Mouse (Mus musculus) liver, adult 2 months (tissue): ENCODE measurements around the gene Syngr3. TPM values are rescaled to one million over a fixed set of nuclear protein-coding genes. Genes with fewer than 3 reads are reported as not detected.
A peak's percentile ranks its signal among the peaks of the same experiment; 100 is the strongest.

Experiments
- DNase-seq: peaks from one replicate; pipeline ENCODE4 v3.0.0-alpha.2; 2011; ENCODE audit warnings: low read depth, low spot score; ENCODE audit errors: extremely low read depth
- H3K27ac ChIP-seq: fragments of 200-500 bp; replicated peaks from 2 replicates; pipeline ENCODE4 v1.5.1; 2012; ENCODE audit warnings: low read depth, mild to moderate bottlenecking, control low read depth, inconsistent platforms, low read length; ENCODE audit not compliant: insufficient read depth
- H3K27me3 ChIP-seq: fragments of 200-500 bp; 2 replicates; pipeline ENCODE4 v1.6.1; 2012; ENCODE audit warnings: mild to moderate bottlenecking, moderate library complexity, low read length, inconsistent platforms; ENCODE audit not compliant: control insufficient read depth, insufficient read depth
- H3K36me3 ChIP-seq: fragments of 200-500 bp; 2 replicates; pipeline ENCODE4 v1.6.1; 2012; ENCODE audit warnings: low read length, inconsistent platforms; ENCODE audit not compliant: control insufficient read depth, insufficient read depth
- H3K4me1 ChIP-seq: fragments of 200-500 bp; 2 replicates; pipeline ENCODE4 v1.6.1; 2011; ENCODE audit warnings: low read length; ENCODE audit not compliant: control insufficient read depth, insufficient read depth
- H3K4me3 ChIP-seq: fragments of 200-500 bp; 2 replicates; pipeline ENCODE4 v1.5.1; 2011; ENCODE audit warnings: low read depth, mild to moderate bottlenecking, control low read depth, low read length, moderate library complexity; ENCODE audit not compliant: insufficient read depth
- H3K79me2 ChIP-seq: fragments of 200-500 bp; 2 replicates; pipeline ENCODE4 v1.6.1; 2012; ENCODE audit warnings: inconsistent platforms, mild to moderate bottlenecking, low read length, moderate library complexity; ENCODE audit not compliant: control insufficient read depth, insufficient read depth
- H3K9ac ChIP-seq: fragments of 200-500 bp; 2 replicates; pipeline ENCODE4 v1.6.1; 2012; ENCODE audit warnings: low read depth, mild to moderate bottlenecking, control low read depth, inconsistent platforms, low read length
- CTCF ChIP-seq: fragments of 200-500 bp; IDR thresholded peaks from 2 replicates; pipeline ENCODE4 v1.5.1; 2011; ENCODE audit warnings: low read depth, low read length, control low read depth
- POLR2A ChIP-seq: fragments of 200-500 bp; IDR thresholded peaks from 2 replicates; pipeline ENCODE4 v1.6.1; 2011; ENCODE audit warnings: low read length, control low read depth; ENCODE audit not compliant: insufficient read depth; ENCODE audit errors: extremely low read depth
- WGBS: fragments of 180-500 bp; shearing (Covaris S2); methylation state at CpG from one replicate; pipeline ENCODE4 v1.1.7; 2018; 5-methylcytosine and 5-hydroxymethylcytosine counted together
- polyA plus RNA-seq: library from polyadenylated mRNA; depleted of rRNA; stranded (reverse); fragments of >200 nt; gene quantifications from 2 replicates; pipeline ENCODE4 v1.2.3, GENCODE M21; 2012
- total RNA-seq: library from RNA; depleted of rRNA; stranded (reverse); fragments of >200 nt; gene quantifications from 2 replicates; pipeline ENCODE4 v1.2.3, GENCODE M21; 2014

Gene Syngr3
- total and polyA plus RNA-seq, 2 experiments, result 0.09 to 0.10 TPM

GRCm38 (mm10) chr17:24648731-24649377 is 40.9 kb downstream of the Syngr3 start:
- DNase-seq, result no peak
- WGBS, result 78% methylated on average over 10 of the region's 10 CpGs
- Histone ChIP-seq H3K9ac (peak overlapping the region; percentile 97), H3K4me3 (peak overlapping the region; percentile 90), H3K27ac (peak overlapping the region; percentile 73), H3K27me3 (no peaks in the 10 kb centered on the region), H3K4me1 (peaks cover 9% of the 10 kb centered on the region), H3K36me3 (no peaks in the 10 kb centered on the region), H3K79me2 (peaks cover 10% of the 10 kb centered on the region; the same call in 1 of the 2 replicates)
- no peak for TF ChIP-seq POLR2A
- TF ChIP-seq CTCF, result no peak

GRCm38 (mm10) chr17:24647493-24647892 is 42.3 kb downstream of the Syngr3 start:
- no peak for DNase-seq
- peak overlapping the region; percentile 24 for H3K9ac ChIP-seq
- no peaks in the 10 kb centered on the region for H3K27me3 ChIP-seq
- no peaks in the 10 kb centered on the region; the same call in 1 of the 2 replicates for H3K36me3 ChIP-seq
- H3K4me1 ChIP-seq, result peaks cover 7% of the 10 kb centered on the region
- peak overlapping the region; percentile 53 for H3K4me3 ChIP-seq
- H3K27ac ChIP-seq, result peak overlapping the region; percentile 15
- TF ChIP-seq POLR2A (no peak), CTCF (no peak)
- H3K79me2 ChIP-seq, result peaks cover 10% of the 10 kb centered on the region; the same call in 1 of the 2 replicates
- WGBS, result 77% methylated on average over 11 of the region's 11 CpGs

GRCm38 (mm10) chr17:24646381-24646780 is 43.4 kb downstream of the Syngr3 start:
- no peak for DNase-seq
- Histone ChIP-seq H3K4me3 (no peak overlapping the region), H3K36me3 (no peaks in the 10 kb centered on the region; the same call in 1 of the 2 replicates), H3K9ac (no peak overlapping the region), H3K4me1 (peaks cover 7% of the 10 kb centered on the region), H3K27ac (peak overlapping the region; percentile 87), H3K79me2 (peaks cover 10% of the 10 kb centered on the region; the same call in 1 of the 2 replicates), H3K27me3 (no peaks in the 10 kb centered on the region)
- WGBS, result 77% methylated on average over 4 of the region's 4 CpGs
- TF ChIP-seq CTCF (no peak), POLR2A (no peak)

- no peak for DNase-seq
- no peaks in the 10 kb centered on the region for H3K27me3 ChIP-seq
- H3K4me3 ChIP-seq, result no peak overlapping the region
- H3K4me1 ChIP-seq, result peaks cover 7% of the 10 kb centered on the region
- TF ChIP-seq CTCF, result no peak
- no peak for TF ChIP-seq POLR2A
- peaks cover 10% of the 10 kb centered on the region; the same call in 1 of the 2 replicates for H3K79me2 ChIP-seq
- H3K9ac ChIP-seq, result peak overlapping the region; percentile 61; the same call in 1 of the 2 replicates
- WGBS, result 84% methylated on average over 3 of the region's 3 CpGs
- H3K27ac ChIP-seq, result peak overlapping the region; percentile 87
- peaks cover 2% of the 10 kb centered on the region; the same call in 1 of the 2 replicates for H3K36me3 ChIP-seq
These were observed 43.8 kb downstream of the Syngr3 start for GRCm38 (mm10) chr17:24645916-24646315.

GRCm38 (mm10) chr17:24644875-24645721 is 44.7 kb downstream of the Syngr3 start:
- Histone ChIP-seq H3K79me2 (peaks cover 10% of the 10 kb centered on the region; the same call in 1 of the 2 replicates), H3K4me3 (peak overlapping the region; percentile 35; the same call in 1 of the 2 replicates), H3K9ac (peak overlapping the region; percentile 66), H3K27me3 (no peaks in the 10 kb centered on the region), H3K27ac (peak overlapping the region; percentile 87), H3K36me3 (peaks cover 5% of the 10 kb centered on the region; the same call in 1 of the 2 replicates), H3K4me1 (no peaks in the 10 kb centered on the region)
- 82% methylated on average over 9 of the region's 9 CpGs for WGBS
- DNase-seq, result no peak
- TF ChIP-seq CTCF, result no peak
- TF ChIP-seq POLR2A, result no peak
